Mouse (Mus musculus) heart, embryonic 16.5 days (tissue): ENCODE measurements at regions not wholly inside any gene's neighbourhood (a gene's known extent, or its start where the extent isn't known, plus 50 kb on each side); places are given as distances from the start of the nearest gene placed in this dataset.
A peak's percentile ranks its signal among the peaks of the same experiment; 100 is the strongest.

Experiments used
- ATAC-seq: fragments of 200-750 bp; cut with Nextera tagmentation; replicated peaks from 2 replicates; pipeline ENCODE4 v1.8.0; 2017; ENCODE audit warnings: moderate number of reproducible peaks; ENCODE audit not compliant: insufficient read depth, low FRiP score; ENCODE audit errors: extremely low read depth
- H3K27ac ChIP-seq: fragments of 300-500 bp; sonication (generic); 2 replicates; pipeline ENCODE4 v1.5.1; 2014; ENCODE audit warnings: mild to moderate bottlenecking, low read length, control low read depth, moderate library complexity
- H3K27me3 ChIP-seq: fragments of 300-500 bp; sonication (generic); 2 replicates; pipeline ENCODE4 v1.6.1; 2014; ENCODE audit warnings: low read length, mixed read lengths; ENCODE audit not compliant: control insufficient read depth, insufficient read depth
- H3K36me3 ChIP-seq: fragments of 300-500 bp; sonication (generic); 2 replicates; pipeline ENCODE4 v1.6.1; 2014; ENCODE audit not compliant: control insufficient read depth, insufficient read depth
- H3K4me1 ChIP-seq: fragments of 300-500 bp; sonication (generic); 2 replicates; pipeline ENCODE4 v1.6.1; 2014; ENCODE audit warnings: low read length, mixed read lengths; ENCODE audit not compliant: control insufficient read depth, insufficient read depth
- H3K4me2 ChIP-seq: fragments of 300-500 bp; sonication (generic); 2 replicates; pipeline ENCODE4 v1.6.1; 2014; ENCODE audit warnings: low read depth, mild to moderate bottlenecking, control low read depth, low read length
- H3K4me3 ChIP-seq: fragments of 300-500 bp; sonication (generic); 2 replicates; pipeline ENCODE4 v1.5.1; 2014; ENCODE audit warnings: mild to moderate bottlenecking, control low read depth, low read length
- H3K9ac ChIP-seq: fragments of 300-500 bp; sonication (generic); 2 replicates; pipeline ENCODE4 v1.6.1; 2014; ENCODE audit warnings: low read length, control low read depth
- H3K9me3 ChIP-seq: fragments of 300-500 bp; sonication (generic); replicated peaks from 2 replicates; pipeline ENCODE4 v1.6.1; 2016; ENCODE audit warnings: low read length; ENCODE audit not compliant: control insufficient read depth
- WGBS: fragments of 180-500 bp; shearing (Covaris S2); extraction: QIAGEN DNeasy Blood & Tissue Kit; methylation state at CpG from one replicate; pipeline ENCODE4 v1.1.7; 2014; 5-methylcytosine and 5-hydroxymethylcytosine counted together

DNA sequence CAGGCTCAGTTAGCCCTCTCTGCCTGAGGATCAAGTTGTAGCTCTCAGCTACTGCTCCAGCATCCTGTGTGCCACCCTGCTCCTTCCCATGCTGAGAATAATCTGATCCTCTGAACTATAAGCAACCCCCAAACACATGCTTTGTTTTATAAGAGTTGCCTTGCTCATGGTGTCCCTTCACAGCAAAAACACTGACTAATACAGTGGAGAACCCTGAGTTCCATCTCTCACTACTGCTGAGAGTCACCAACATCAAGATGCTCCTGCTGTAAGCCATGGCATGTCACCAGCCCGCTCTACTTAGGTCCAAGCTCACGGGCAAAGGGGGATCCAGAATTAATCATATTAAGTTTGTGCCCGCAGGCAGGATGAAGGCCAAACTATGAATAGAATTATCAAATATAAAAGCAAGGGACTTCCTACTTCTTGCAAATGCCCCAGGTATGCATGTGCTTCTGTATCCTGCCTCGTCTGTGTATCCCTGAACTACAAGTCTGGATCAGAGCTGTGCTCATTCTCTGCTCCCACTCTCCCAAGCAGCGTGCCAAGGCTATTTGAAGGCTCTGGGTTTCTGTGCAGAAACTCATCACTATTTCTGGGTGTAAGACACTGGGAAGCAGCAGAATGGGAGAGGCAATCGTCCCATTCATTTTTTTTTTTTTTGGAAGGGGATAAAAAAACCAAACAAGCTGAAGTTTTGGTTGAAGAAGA lies 243.7 kb upstream of the Pfn2 start:
- ATAC-seq: no peak
- H3K36me3 ChIP-seq: no peaks in the 10 kb centered on the region
- no peaks in the 10 kb centered on the region for H3K27me3 ChIP-seq
- no peaks in the 10 kb centered on the region for H3K4me1 ChIP-seq
- no peak overlapping the region for H3K9ac ChIP-seq
- WGBS: 79% methylated on average over 6 of the region's 6 CpGs
- H3K27ac ChIP-seq: no peak overlapping the region
- no peaks in the 10 kb centered on the region for H3K9me3 ChIP-seq
- H3K4me3 ChIP-seq: no peak overlapping the region
- no peak overlapping the region for H3K4me2 ChIP-seq

DNA sequence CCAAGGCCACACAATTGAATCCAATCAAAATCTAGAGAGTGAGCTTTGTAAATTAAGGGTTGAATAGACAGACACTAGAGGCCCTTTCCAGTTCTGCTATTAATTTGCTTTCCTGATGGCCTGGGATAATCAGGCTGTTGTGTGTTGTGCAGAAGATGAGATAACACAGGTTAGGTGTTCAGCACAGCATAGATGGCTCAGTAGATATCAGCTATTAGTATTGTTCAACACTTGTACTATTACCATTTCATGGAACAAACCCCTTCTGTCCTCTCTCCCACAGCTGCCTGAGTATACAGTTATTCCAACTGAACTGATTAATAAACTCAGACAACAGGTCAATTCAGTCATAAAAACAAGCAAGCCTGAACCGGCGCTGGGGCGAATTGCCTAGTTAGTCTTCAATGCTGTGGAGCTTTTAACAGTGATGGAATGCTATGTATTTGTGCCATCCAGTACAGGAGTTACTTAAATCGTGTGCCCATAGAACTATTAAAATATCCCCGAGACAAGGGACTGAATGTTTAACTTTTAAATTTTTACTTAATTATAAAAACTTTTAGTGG lies 263.1 kb upstream of the Pfn2 start:
- 83% methylated on average over 5 of the region's 5 CpGs for WGBS
- ATAC-seq: no peak
- no peaks in the 10 kb centered on the region for H3K9me3 ChIP-seq
- no peak overlapping the region for H3K9ac ChIP-seq
- no peaks in the 10 kb centered on the region for H3K27me3 ChIP-seq
- no peak overlapping the region for H3K27ac ChIP-seq
- H3K36me3 ChIP-seq: no peaks in the 10 kb centered on the region
- H3K4me2 ChIP-seq: no peak overlapping the region
- no peaks in the 10 kb centered on the region for H3K4me1 ChIP-seq
- H3K4me3 ChIP-seq: no peak overlapping the region

DNA sequence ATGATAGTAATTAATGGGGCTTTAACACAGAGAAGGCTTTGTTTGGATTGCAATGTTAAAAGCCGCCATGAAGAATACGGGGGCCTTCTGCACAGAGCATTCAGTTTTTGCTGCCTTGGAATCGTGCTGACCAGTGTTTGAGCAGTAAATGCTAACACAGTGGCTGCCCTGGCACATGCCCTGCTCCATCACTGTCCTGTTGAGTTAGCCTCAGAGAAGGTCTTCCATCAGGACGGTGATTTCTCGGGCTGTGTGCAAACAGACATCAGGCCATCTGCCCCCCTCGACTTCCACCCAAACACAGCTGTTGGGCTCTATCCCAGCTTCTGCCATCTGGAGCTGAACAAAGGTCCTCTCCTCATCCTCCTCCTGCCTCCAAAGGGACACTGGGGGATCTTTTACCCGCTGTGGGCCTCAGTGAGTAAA lies 264.6 kb upstream of the Pfn2 start:
- Histone ChIP-seq H3K27me3 (no peaks in the 10 kb centered on the region), H3K4me1 (no peaks in the 10 kb centered on the region), H3K4me2 (no peak overlapping the region), H3K9ac (no peak overlapping the region), H3K36me3 (no peaks in the 10 kb centered on the region), H3K4me3 (no peak overlapping the region), H3K27ac (no peak overlapping the region), H3K9me3 (no peaks in the 10 kb centered on the region)
- no peak for ATAC-seq
- 65% methylated on average over 7 of the region's 7 CpGs for WGBS

DNA sequence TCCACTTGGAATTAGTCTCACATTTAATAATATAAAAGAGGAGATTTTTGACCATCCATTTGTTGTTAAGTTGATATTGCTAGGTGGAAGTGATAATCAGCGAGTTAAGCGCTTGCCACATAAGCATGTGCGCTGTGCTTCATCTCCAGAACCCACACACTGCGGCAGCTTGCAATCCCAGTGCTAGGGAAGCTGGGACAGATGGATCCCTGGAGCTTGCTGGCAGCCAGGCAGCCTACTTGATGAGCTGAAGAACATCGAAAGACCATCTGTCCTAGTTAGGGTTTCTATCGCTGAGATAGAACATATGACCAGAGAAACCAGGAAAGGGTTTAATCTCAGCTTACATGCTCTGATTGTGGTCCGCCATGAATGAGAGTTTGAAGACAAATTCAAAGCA lies 266.1 kb upstream of the Pfn2 start:
- no peak overlapping the region for H3K27ac ChIP-seq
- H3K4me2 ChIP-seq: no peak overlapping the region
- no peaks in the 10 kb centered on the region for H3K27me3 ChIP-seq
- H3K4me3 ChIP-seq: no peak overlapping the region
- no peak for ATAC-seq
- no peaks in the 10 kb centered on the region for H3K36me3 ChIP-seq
- H3K9ac ChIP-seq: no peak overlapping the region
- whole genome bisulfite sequencing: 92% methylated on average over 7 of the region's 7 CpGs
- H3K4me1 ChIP-seq: no peaks in the 10 kb centered on the region
- no peaks in the 10 kb centered on the region for H3K9me3 ChIP-seq

DNA sequence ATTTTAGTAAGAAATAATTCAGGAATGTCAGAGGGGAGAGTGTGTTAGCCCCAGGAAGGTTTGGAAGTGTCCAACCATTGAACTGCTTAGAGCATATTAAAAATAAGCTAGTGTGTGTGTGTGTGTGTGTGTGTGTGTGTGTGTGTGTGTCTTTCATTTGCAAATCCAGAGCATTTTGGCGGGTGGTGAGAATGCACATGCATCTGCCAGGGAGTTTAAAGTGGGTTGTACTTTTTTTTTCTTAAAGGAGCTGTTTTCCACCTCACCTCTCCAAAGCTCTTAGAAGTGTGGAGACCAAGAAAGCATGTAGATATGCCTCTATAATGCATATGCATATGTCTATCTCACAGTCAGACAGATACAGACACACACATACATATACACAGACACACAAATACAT lies 267.6 kb upstream of the Pfn2 start:
- 42% methylated on average over 1 of the region's 1 CpGs for WGBS

DNA sequence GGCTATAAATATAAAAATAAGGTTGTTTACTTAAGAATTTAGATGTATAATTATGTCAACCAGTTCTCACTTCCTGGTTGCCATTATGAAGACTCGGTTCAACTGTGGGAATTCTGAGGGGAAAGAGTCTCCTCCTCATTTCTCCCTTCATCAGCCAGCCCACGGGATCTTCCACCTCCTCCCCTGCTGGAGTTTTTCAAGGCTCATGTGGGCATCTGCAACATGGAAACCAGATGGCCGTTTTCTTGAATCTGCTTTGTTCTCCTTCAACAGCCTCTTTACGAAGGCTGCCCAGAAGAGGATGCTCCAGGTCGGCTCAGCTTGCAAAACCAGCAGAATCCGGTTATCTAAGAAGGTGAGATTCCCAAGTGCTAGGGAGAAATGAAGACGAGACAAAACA lies 269.0 kb upstream of the Pfn2 start:
- no peak for ATAC-seq
- Histone ChIP-seq H3K4me3 (no peak overlapping the region), H3K27me3 (no peaks in the 10 kb centered on the region), H3K9me3 (no peaks in the 10 kb centered on the region), H3K4me1 (no peaks in the 10 kb centered on the region), H3K4me2 (no peak overlapping the region), H3K9ac (no peak overlapping the region), H3K36me3 (no peaks in the 10 kb centered on the region), H3K27ac (no peak overlapping the region)
- WGBS: 65% methylated on average over 7 of the region's 7 CpGs

More for the DNA sequence above, 267.6 kb upstream of the Pfn2 start:
- H3K36me3 ChIP-seq: no peaks in the 10 kb centered on the region
- H3K4me1 ChIP-seq: no peaks in the 10 kb centered on the region
- no peak for ATAC-seq
- H3K27ac ChIP-seq: no peak overlapping the region
- no peaks in the 10 kb centered on the region for H3K27me3 ChIP-seq
- H3K9me3 ChIP-seq: no peaks in the 10 kb centered on the region
- H3K4me3 ChIP-seq: no peak overlapping the region
- H3K9ac ChIP-seq: no peak overlapping the region
- H3K4me2 ChIP-seq: no peak overlapping the region

DNA sequence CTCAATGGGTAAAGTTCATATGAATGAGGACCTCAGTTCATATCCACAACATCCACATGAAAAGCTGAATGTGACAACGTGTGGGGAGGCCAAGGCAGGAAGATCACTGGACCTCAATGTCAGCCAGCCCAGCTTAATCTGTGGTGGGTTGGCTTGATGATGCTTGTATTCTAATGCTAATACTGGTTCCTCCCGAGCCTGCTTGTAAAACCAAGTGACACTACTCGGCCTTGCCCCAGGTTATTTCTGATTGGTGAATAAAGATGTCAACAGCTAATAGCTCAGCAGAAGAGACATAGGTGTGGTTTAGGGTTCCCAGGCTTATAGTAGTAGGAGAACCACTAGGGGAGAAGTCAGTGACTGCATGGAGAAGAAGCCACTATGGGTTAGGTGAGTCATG lies 272.2 kb upstream of the Pfn2 start:
- Histone ChIP-seq H3K4me2 (no peak overlapping the region), H3K27ac (no peak overlapping the region), H3K36me3 (no peaks in the 10 kb centered on the region), H3K9ac (no peak overlapping the region), H3K9me3 (no peaks in the 10 kb centered on the region), H3K4me3 (no peak overlapping the region), H3K27me3 (no peaks in the 10 kb centered on the region), H3K4me1 (no peaks in the 10 kb centered on the region)
- WGBS: 73% methylated on average over 3 of the region's 3 CpGs
- no peak for ATAC-seq

DNA sequence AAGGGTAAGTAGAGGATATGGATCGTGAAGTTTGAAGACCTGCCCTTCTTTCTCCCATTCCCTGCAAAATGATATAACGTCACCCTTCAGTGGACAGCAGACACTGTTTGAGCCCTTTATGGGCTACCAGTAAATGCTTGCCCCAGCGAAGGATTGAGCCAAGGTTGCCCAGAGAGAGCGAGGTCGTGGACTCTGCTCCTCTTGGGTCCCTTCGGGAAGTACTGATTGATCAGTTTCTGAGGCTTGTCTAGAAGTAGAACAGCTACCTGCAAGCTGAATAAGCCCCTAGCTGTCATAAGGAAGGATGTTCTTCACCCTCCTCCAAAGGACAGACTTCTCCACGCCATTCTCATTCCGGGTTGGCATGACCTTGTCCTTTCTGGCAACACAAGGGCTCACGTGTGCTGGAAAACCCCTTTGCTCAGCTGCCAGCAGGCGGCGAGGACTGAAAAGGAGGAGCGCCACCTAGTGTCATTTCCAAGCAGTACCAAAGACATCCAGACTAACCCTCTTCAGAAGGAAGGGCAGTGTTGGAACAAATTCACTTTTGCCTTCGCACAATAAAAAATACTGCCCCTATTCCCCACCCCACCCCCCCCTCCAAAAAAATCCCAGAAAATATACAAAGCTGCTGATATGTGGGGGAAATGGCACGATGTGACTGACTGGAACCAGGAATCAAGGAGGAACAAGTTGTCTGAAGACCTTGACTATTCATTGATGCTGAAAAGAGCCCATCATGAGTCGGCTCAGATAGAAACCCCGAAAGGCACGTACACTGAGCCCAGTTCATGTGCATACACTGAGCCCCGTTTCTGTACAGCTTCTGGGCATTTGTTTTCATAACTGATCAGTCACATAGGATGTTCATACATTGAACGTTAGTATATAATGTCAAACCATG lies 274.8 kb upstream of the Pfn2 start:
- Histone ChIP-seq H3K27ac (no peak overlapping the region), H3K4me3 (no peak overlapping the region), H3K27me3 (no peaks in the 10 kb centered on the region), H3K4me2 (peak overlapping the region; percentile 2; the same call in 1 of the 2 replicates), H3K4me1 (no peaks in the 10 kb centered on the region), H3K36me3 (no peaks in the 10 kb centered on the region), H3K9ac (no peak overlapping the region), H3K9me3 (no peaks in the 10 kb centered on the region)
- ATAC-seq: no peak; the same call in 1 of the 2 replicates
- 41% methylated on average over 19 of the region's 19 CpGs for WGBS
